Mouse (Mus musculus) spleen, adult 2 months (tissue): ENCODE results near the gene Olfr1250.

ENCODE experiments used
- CTCF ChIP-seq: fragments of 200-500 bp; IDR thresholded peaks from 2 replicates; pipeline ENCODE4 v1.5.1; 2011; ENCODE audit warnings: mild to moderate bottlenecking, inconsistent platforms; ENCODE audit not compliant: insufficient read depth, insufficient read length, insufficient replicate concordance; ENCODE audit errors: extremely low read depth
- POLR2A ChIP-seq: fragments of 200-500 bp; IDR thresholded peaks from 2 replicates; pipeline ENCODE4 v1.6.1; 2011; ENCODE audit warnings: low read depth, low read length, inconsistent platforms

DNA sequence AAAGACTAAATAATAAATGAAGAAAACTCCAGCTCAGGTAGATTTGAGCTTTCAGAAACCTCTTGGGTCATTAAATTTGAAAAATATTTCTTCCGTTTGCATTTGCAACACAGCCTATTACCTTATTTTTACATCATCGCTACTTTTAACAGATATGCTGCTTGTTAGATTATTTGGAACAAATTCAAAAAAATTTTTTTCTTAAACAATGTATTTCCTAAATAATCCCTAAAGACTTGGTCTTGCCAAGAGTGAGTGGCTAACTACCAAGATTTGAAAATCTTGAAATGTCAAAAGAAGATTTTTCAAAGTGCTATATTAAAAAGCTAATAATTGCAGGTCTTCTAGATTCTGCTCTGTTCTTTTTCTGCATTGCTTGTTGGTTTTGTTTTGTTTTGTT, 47.2 kb downstream of the Olfr1250 start, which contains the start of gene Olfr1247:
- TF ChIP-seq CTCF (no peak), POLR2A (no peak)
